25 mouse cellular contexts compared by ENCODE assay signal in the genomic region with DNA sequence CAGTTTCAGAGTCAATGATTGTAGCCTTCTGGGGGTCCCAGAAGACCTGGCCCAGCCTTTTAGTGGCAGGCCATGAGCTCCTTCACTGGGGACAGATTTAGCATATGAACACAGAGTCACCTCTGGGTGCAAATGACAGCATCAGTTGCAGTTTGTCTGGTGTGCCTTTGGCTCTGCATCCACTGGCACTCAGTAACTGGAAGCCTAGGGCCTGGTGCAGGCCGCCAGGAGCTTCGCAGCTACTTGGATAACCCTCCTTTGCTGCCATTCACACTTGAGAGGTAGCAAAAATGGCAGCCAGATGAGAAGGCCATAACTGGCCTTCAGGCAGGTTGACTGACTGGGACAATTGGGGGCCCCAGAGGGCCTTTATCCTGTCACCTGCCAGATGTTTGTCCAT. TPM values are rescaled to one million over a fixed set of nuclear protein-coding genes. Genes with fewer than 3 reads are reported as not detected.
"Had no signal": no experiment of that assay in that cellular context is flagged by ENCODE, and none has a peak within 500 bp of the region (broad histone marks: within the 10 kb centered on the region; RNA-seq: fewer than 3 reads in every experiment).

No protein-coding gene starts in this region.

- H3K4me3 ChIP-seq: heart, adult 2 months; heart, embryonic 13.5 days; heart, embryonic 15.5 days; hindbrain, embryonic 13.5 days; hindbrain, embryonic 15.5 days; kidney, embryonic 15.5 days; limb, embryonic 13.5 days; limb, embryonic 15.5 days; liver, embryonic 12.5 days had no signal

- H3K9me3 ChIP-seq: heart, embryonic 13.5 days; heart, embryonic 15.5 days; hindbrain, embryonic 13.5 days; hindbrain, embryonic 15.5 days; kidney, embryonic 15.5 days; limb, embryonic 13.5 days; limb, embryonic 15.5 days; liver, embryonic 12.5 days had no signal

- H3K27me3 ChIP-seq: heart, embryonic 13.5 days; heart, embryonic 15.5 days; hindbrain, embryonic 13.5 days; hindbrain, embryonic 15.5 days; kidney, embryonic 15.5 days; limb, embryonic 13.5 days; limb, embryonic 15.5 days; liver, embryonic 12.5 days had no signal

- H3K27ac ChIP-seq: heart, adult 2 months; heart, embryonic 13.5 days; heart, embryonic 15.5 days; hindbrain, embryonic 13.5 days; hindbrain, embryonic 15.5 days; hindbrain, postnatal 0 days; kidney, embryonic 15.5 days; kidney, postnatal 0 days; limb, embryonic 13.5 days; limb, embryonic 15.5 days; liver, embryonic 12.5 days had no signal

- ATAC-seq: forebrain, postnatal 0 days; hindbrain, postnatal 0 days; intestine, embryonic 16.5 days; liver, embryonic 12.5 days had no signal

- H3K4me2 ChIP-seq: heart, embryonic 11.5 days; heart, embryonic 13.5 days; heart, embryonic 15.5 days; hindbrain, embryonic 13.5 days; hindbrain, embryonic 15.5 days; kidney, embryonic 15.5 days; limb, embryonic 13.5 days; limb, embryonic 15.5 days; liver, embryonic 12.5 days had no signal

- H3K9ac ChIP-seq: forebrain, postnatal 0 days; heart, embryonic 13.5 days; heart, embryonic 15.5 days; hindbrain, embryonic 13.5 days; hindbrain, embryonic 15.5 days; kidney, embryonic 15.5 days; limb, embryonic 13.5 days; limb, embryonic 15.5 days; liver, embryonic 12.5 days had no signal

- H3K4me1 ChIP-seq: heart, embryonic 15.5 days; hindbrain, embryonic 13.5 days; hindbrain, embryonic 15.5 days; kidney, embryonic 15.5 days; liver, embryonic 12.5 days had no signal

- DNase-seq: forebrain, postnatal 0 days; heart, postnatal 36 days; kidney, adult 11 months; kidney, adult 2 months; kidney, adult 9 months; kidney, postnatal 14 days; kidney, postnatal 36 days; layer of hippocampus, adult 9-11 months; layer of hippocampus, postnatal 36 days; left cerebral cortex, postnatal 4 days had no signal

RNA-seq across cellular contexts. Expression of gene Slc12a3, which starts 11.3 kb away (rescaled TPM):
- total RNA-seq: hematopoietic stem cell, adult 5-6 weeks had no signal
- polyA plus RNA-seq: heart, embryonic 13.5 days; limb, embryonic 11.5 days; limb, embryonic 13.5 days; limb, embryonic 15.5 days; liver, embryonic 12.5 days had no signal
